Mouse (Mus musculus) ovary, postnatal 36 days (tissue): ENCODE measurements at regions not wholly inside any gene's neighbourhood (a gene's known extent, or its start where the extent isn't known, plus 50 kb on each side); places are given as distances from the start of the nearest gene placed in this dataset.

Experiments
- DNase-seq: peaks from one replicate; pipeline ENCODE4 v3.0.0; 2022; ENCODE audit warnings: low spot score, mixed read lengths

DNA sequence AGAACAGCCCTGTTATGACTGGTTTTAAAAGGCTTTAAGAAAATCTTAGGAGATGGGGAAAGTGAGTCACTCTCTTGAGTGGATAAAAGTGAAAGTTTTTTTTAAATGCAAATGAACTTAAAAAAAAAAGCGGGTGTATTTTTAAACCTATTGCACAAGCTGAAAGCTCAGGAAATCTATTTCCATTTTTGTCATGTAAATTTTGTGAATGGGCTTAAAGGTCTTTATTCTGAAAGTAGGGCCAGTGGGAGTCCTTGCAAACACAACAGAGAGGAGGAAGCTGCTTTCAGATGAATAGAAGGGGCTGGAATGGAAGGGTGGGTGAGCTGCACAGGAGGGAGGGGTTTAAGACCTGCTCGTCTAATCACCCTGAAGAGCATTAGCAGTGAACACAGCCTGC lies 62.9 kb downstream of the Fam84a start:
- no peak for DNase-seq

DNA sequence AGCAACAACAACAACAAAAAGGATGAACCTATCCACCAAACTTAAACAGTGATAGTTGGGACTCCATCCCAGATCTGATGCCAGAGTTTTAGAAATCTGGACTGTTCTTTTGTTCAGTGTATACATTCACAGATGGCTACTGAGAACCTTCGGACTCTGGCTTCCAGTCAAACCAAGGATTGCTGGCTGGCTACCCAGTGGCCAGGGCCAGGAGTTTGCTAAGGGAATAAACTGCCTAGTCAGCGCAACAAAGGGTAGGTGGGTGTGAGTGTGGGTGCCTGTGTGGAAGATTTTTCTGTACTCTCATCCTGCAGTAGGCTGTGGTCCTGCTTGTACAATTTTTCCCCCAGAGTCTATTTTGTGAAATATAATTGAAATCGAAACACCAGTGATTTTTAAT lies 69.1 kb downstream of the Fam84a start:
- no peak for DNase-seq

DNA sequence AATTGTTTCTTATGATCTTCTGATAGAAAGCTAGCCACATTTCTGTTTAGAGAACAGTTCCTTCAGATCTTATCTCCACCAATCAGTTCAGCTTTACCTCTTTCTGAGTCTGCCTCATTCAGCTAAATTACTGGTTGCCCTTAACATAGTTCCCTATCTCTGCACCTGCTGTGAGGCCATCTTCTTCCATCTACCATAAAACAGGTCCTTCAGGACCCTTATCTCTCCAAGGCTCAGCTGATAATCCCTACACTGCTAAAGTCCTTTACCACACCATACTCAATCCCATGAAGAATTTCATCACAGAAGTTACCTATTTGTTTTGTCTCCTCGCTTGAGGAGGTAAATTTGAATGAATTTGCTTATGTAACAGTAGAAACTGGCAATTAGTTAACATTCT lies 72.0 kb downstream of the Fam84a start:
- no peak for DNase-seq

DNA sequence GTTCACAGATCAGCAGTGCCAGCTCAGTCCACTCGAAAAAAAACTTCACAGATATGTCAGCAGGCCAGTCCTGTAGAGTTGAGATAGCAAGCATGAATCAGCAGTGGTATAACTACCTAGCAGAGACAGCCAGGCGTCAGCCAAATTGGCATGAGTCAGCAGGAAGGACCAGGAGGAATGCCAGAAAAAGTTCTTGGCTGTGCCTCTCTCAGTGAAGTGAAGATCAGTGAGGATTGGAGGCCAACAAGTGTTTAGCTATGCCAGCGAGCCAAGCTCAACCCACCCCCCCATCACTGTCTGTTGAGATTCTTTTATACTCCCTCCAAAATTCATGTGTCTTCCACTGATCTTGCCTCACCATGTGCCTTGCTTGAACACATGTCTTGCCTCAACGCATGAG lies 82.8 kb downstream of the Fam84a start:
- peak; percentile 14 for DNase-seq

- no peak for DNase-seq
Measured at GRCm38 (mm10) chr12:14065401-14065800, 86.5 kb downstream of the Fam84a start.

- DNase-seq, result no peak
Measured at GRCm38 (mm10) chr12:14063276-14063675, 88.6 kb downstream of the Fam84a start.

- no peak for DNase-seq
Measured at GRCm38 (mm10) chr12:14056116-14056515, 95.7 kb downstream of the Fam84a start.

- DNase-seq, result no peak
Measured at GRCm38 (mm10) chr12:14032363-14032762, 119.5 kb downstream of the Fam84a start.

GRCm38 (mm10) chr12:14015271-14015670 lies 136.6 kb downstream of the Fam84a start:
- DNase-seq, result no peak

- DNase-seq, result no peak
Measured at GRCm38 (mm10) chr12:14005991-14006390, 145.9 kb downstream of the Fam84a start.

- no peak for DNase-seq
Measured at GRCm38 (mm10) chr12:14001672-14002071, 150.2 kb downstream of the Fam84a start.

GRCm38 (mm10) chr12:13984396-13984776 lies 167.5 kb downstream of the Fam84a start:
- no peak for DNase-seq

DNA sequence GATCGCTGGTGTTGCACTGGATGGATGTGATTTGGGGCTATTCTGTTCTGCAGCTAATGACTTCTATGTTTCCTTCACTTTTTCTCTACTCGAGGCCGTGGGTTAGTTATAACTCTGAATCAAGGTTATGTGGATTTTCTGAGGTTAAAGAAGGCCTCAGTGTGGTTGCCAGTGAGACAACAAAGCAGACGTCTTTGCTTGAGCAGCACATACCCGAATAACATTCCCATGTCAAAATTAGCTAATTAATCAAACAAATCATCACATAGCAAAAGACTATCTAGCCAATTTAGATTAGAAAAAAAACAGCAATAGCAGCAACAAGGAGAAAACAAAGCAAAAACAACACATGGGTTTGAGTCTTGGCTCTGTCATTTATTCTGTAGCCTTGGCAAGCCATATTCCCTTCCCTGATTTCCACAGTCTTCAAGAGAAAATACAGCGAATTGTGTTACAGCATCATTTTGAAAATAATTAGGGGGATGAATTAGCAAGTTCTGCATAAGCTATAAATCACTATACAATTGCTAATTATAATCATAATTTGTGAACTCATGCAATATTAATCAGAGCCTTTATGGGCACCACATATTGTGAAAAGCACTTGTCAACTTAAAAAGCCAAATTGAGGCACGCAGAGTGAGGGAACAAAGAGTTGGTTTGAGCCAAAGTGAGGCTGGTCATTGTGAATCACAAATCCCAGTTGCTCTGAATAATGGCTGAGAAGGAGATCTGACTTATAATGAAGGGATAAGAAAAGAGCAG lies 168.0 kb downstream of the Fam84a start:
- no peak for DNase-seq

DNA sequence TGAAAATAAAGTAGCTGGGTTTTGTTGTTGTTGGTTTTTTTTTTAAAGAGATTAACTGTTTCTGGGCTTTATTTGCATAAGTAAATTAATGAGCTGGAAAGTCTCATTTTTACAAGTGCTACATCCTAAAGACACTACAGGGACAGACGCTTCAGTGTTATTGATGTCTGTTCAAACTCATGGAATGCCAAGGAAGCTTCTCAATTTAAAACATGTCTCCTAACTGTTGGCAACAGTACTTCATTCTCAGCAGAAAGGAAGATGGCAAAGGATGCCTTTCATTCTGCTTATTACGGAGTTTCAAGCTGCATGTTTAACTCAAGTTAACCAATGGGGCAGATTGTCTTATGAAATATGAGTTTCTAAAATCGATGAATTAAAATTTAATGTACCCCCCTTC lies 187.3 kb downstream of the Fam84a start:
- no peak for DNase-seq

GRCm38 (mm10) chr12:13939494-13939893 lies 212.4 kb downstream of the Fam84a start:
- DNase-seq, result no peak

- DNase-seq, result no peak
Measured at GRCm38 (mm10) chr12:13921066-13921465, 230.8 kb downstream of the Fam84a start.

DNA sequence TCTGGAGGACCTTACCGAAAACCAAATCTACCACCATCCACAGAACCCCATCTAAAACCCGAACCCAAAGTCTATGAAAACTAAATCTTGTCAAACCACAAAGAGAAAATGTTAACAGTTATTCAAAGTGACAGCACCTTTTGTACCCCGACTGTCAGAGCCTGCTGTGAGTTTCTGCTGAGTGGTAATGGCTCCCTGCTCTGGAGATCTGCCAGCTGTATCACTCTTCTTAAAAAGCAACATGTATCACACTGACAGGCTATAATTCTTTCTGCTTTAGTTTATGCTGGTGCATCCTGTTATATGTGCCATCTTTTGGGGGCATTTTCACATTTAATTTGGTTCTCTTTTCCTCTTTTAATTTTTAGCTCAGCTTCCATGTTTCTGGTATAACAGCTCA lies 268.5 kb downstream of the Fam84a start:
- DNase-seq, result no peak

DNA sequence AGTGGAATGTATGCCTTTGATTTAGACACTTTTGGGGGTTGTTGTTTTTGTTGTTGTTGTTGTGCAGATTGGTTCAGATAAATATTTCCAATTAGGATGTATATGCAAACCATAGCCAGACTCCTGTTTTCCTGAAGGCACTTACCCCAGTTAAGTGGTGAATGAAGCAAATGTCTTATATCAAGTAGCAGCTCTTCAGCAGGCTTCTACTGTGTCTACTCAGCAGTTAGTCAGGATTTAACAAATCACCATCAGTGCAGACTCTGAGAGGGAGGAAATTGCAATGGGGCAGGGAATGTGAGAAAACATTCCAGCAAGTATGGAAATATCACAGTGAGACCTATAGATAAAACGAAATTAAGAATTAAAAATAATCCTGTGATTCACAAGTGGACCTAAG lies 282.7 kb downstream of the Fam84a start:
- no peak for DNase-seq

GRCm38 (mm10) chr12:13861226-13861625 lies 290.6 kb downstream of the Fam84a start:
- no peak for DNase-seq

GRCm38 (mm10) chr12:13844532-13845485 lies 307.0 kb downstream of the Fam84a start:
- DNase-seq, result peak; percentile 31

DNA sequence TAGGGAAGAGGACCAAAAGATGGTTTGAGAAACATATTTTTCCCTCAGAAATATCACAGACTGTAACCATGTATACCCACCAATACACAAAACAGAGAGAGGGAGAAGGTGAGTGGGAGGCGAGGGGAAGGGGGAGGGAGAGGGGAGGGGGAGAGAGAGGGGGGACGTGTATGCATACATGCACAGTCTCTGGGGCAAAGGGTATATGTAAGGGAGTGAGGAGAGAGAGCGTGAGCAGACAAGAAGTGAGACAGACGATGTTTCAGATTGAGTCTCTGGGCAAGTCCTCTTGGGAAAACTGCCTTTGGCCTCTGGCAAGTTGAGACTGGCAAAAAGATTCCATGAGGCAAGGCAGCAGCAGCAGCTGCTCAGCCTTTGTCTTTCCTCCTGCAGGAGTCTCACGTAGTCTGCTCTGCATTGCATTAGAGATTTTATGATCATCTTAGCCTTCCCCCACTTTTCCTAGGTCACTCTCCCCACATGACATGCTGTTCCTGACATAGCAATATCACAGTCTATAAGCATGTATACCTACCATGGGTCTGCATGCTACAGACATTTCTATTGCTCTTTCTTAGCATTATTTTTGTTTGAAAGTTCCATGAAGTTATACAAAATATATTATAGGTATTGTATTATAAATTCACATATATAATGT lies 308.3 kb downstream of the Fam84a start:
- DNase-seq, result no peak

DNA sequence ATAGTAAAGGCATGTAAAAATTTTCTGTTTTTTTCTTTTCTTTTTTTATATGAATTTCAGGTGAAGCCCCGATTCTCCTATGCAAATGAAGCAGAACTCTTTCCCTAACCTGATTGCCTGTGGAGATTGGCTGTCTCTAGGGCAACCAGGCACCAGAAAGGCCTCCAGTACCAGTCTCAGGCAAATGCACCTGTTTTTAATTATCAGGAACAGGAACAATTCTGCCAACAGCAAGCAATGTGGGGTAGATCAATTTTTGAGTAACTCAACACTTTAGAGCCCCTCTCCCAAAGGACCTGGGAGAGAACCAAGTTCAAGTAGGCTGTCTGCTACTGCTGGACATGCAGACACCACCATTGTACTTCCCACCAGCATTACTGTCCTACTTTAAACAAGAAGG lies 310.6 kb downstream of the Fam84a start:
- no peak for DNase-seq

DNA sequence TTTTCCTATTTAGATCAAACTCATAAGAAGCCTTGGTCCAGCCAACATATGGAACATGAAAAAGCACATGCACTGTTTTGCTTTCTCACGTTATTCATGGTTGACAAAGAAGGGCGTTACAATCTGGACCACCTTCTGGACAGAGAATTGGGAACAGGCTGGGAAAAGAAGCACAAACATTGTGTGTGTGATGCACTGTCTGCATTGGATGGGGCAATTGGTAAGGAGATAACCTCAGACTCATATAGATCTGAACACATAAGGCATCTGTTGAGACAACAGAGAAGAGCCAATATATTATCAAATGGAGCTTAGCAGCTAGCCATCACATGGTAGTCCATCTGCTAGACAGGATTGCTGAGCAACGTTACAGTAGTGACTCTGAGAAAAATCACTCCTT lies 317.1 kb downstream of the Fam84a start:
- DNase-seq, result no peak
